Mouse (Mus musculus) erythroblast, embryonic 14.5 days (primary cell): ENCODE results near the gene Abhd4.

Experiments used
- GATA1 ChIP-seq: IDR thresholded peaks from 2 replicates; pipeline ENCODE4 v1.6.1; 2012; ENCODE audit warnings: low read length, inconsistent platforms, mixed read lengths
- TAL1 ChIP-seq: IDR thresholded peaks from 3 replicates; pipeline ENCODE4 v1.6.1; 2012; ENCODE audit warnings: low read length, inconsistent platforms, mixed read lengths

- no peak for TF ChIP-seq GATA1
- TF ChIP-seq TAL1 = no peak
Measured at GRCm38 (mm10) chr14:54214901-54215300, 39.1 kb upstream of the Abhd4 start.
